ENCODE assay signal across 9 mouse cellular contexts in the genomic region with DNA sequence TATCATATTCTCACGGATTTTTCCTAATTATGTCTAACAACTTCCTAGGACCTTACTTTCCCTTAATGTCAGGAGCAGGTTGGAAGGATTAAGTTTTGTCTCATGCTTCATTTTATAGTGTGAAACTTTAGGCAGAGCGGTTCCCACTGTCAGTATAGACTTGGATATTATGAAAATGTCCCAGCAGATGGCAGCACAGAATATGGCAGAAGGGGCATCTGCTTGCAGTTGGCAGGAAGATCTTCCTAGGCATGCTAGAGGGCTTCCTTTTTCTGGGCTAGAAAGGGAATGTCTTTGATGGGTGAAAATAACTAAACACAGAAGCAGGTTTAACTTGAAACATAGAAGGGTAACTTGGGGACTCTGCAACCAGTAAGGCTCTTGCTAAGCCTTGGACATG.
DNase-seq lines count a peak whose midpoint lies in the region; ATAC-seq and TF ChIP-seq lines count a peak whose summit lies in the region.
"Had no signal": no experiment of that assay in that cellular context is flagged by ENCODE, and none has a peak within 500 bp of the region (broad histone marks: within the 10 kb centered on the region; RNA-seq: fewer than 3 reads in every experiment).

No protein-coding gene starts in this region.

- H3K27me3 ChIP-seq in limb, embryonic 14.5 days (ENCODE audit: control insufficient read depth, insufficient read depth, low read length), result no peaks in the 10 kb centered on the region
- no peaks in the 10 kb centered on the region for H3K27me3 ChIP-seq in limb, embryonic 10.5 days (ENCODE audit: low read depth, poor library complexity, severe bottlenecking)
- H3K27me3 ChIP-seq in midbrain, embryonic 13.5 days, result no peaks in the 10 kb centered on the region
- H3K27me3 ChIP-seq: limb, embryonic 12.5 days had no signal

- H3K27ac ChIP-seq in limb, embryonic 14.5 days (replicated peaks; ENCODE audit: low read depth, low read length), result no peak overlapping the region
- no peak overlapping the region for H3K27ac ChIP-seq in limb, embryonic 10.5 days
- H3K27ac ChIP-seq in midbrain, embryonic 13.5 days, result no peak overlapping the region
- H3K27ac ChIP-seq: limb, embryonic 12.5 days had no signal

- no peaks in the 10 kb centered on the region for H3K4me1 ChIP-seq in limb, embryonic 14.5 days (ENCODE audit: control insufficient read depth, insufficient read depth, low read length)
- H3K4me1 ChIP-seq in limb, embryonic 10.5 days, result no peaks in the 10 kb centered on the region
- H3K4me1 ChIP-seq in midbrain, embryonic 13.5 days (replicated peaks), result no peaks in the 10 kb centered on the region
- H3K4me1 ChIP-seq: limb, embryonic 12.5 days had no signal

- H3K36me3 ChIP-seq in limb, embryonic 14.5 days (ENCODE audit: control insufficient read depth, insufficient read depth, low read length), result no peaks in the 10 kb centered on the region
- H3K36me3 ChIP-seq in limb, embryonic 10.5 days, result no peaks in the 10 kb centered on the region
- H3K36me3 ChIP-seq in midbrain, embryonic 13.5 days, result no peaks in the 10 kb centered on the region
- H3K36me3 ChIP-seq: limb, embryonic 12.5 days had no signal

- no peak for TF ChIP-seq POLR2A in limb, embryonic 14.5 days (IDR thresholded peaks at IDR 0.05; ENCODE audit: borderline replicate concordance, extremely low read depth, insufficient read depth, insufficient read length)

- no peak for ATAC-seq in cerebellum, adult (ENCODE audit: insufficient number of reproducible peaks, low FRiP score, low TSS enrichment)
- ATAC-seq in limb, embryonic 14.5 days (ENCODE audit: low FRiP score, low read depth), result no peak
- ATAC-seq in midbrain, embryonic 13.5 days, result no peak

- H3K4me3 ChIP-seq in limb, embryonic 14.5 days (replicated peaks; ENCODE audit: low read length), result no peak overlapping the region
- no peak overlapping the region for H3K4me3 ChIP-seq in limb, embryonic 10.5 days
- H3K4me3 ChIP-seq in midbrain, embryonic 13.5 days (replicated peaks), result no peak overlapping the region
- H3K4me3 ChIP-seq: limb, embryonic 12.5 days had no signal

- WGBS in limb, embryonic 14.5 days, result 66% methylated on average over 2 of the region's 2 CpGs
- 63% methylated on average over 2 of the region's 2 CpGs for WGBS in limb, embryonic 10.5 days
- WGBS in midbrain, embryonic 13.5 days, result 77% methylated on average over 2 of the region's 2 CpGs

- peak; percentile 4 for DNase-seq in cerebellum, adult 8-10 months
- peak; percentile 7 for DNase-seq in limb, embryonic 14.5 days (ENCODE audit: low spot score)
- DNase-seq in limb, embryonic 10.5 days (ENCODE audit: low spot score), result no peak
- DNase-seq in layer of hippocampus, adult 18-20 months (ENCODE audit: low spot score in 2 of 2), result peak; percentile 60 to 87
- peak; percentile 83 to 87 for DNase-seq in right cerebral cortex, postnatal 10 days (ENCODE audit: low spot score in 2 of 2)
- DNase-seq in adrenal gland, postnatal 14 days, result no peak

- H3K9me3 ChIP-seq in limb, embryonic 14.5 days (ENCODE audit: control insufficient read depth, low read length), result no peaks in the 10 kb centered on the region
- no peaks in the 10 kb centered on the region for H3K9me3 ChIP-seq in limb, embryonic 10.5 days (replicated peaks)
- no peaks in the 10 kb centered on the region for H3K9me3 ChIP-seq in midbrain, embryonic 13.5 days
- H3K9me3 ChIP-seq: limb, embryonic 12.5 days had no signal

- H3K9ac ChIP-seq in limb, embryonic 14.5 days (ENCODE audit: low read depth, low read length, severe bottlenecking), result no peak overlapping the region
- H3K9ac ChIP-seq in midbrain, embryonic 13.5 days (replicated peaks), result no peak overlapping the region
- H3K9ac ChIP-seq: limb, embryonic 12.5 days had no signal

- H3K4me2 ChIP-seq in limb, embryonic 14.5 days (replicated peaks; ENCODE audit: low read depth, low read length, severe bottlenecking), result no peak overlapping the region
- H3K4me2 ChIP-seq in midbrain, embryonic 13.5 days (replicated peaks), result no peak overlapping the region
- H3K4me2 ChIP-seq: limb, embryonic 12.5 days had no signal

Comparison
In these comparisons a context has a peak if more than half of its experiments do, and no peak if none do; other contexts are left out.
1. DNase-seq: peak in cerebellum, adult 8-10 months (single experiment), limb, embryonic 14.5 days (single experiment), layer of hippocampus, adult 18-20 months (2 of 2) and right cerebral cortex, postnatal 10 days (2 of 2); none in limb, embryonic 10.5 days (single experiment) and adrenal gland, postnatal 14 days (single experiment).